Mouse (Mus musculus) forebrain, embryonic 15.5 days (tissue): Measurements from ENCODE around the gene BB287469. TPM values are rescaled to one million over a fixed set of nuclear protein-coding genes. Genes with fewer than 3 reads are reported as not detected.

ENCODE experiments used
- polyA plus RNA-seq: library from polyadenylated mRNA; unstranded; fragments of >200 nt; fragmentation: Nextera tagmentation; extraction: Ambion mirVana; gene quantifications from 2 replicates; pipeline ENCODE4 v1.2.1, GENCODE M21; 2015

BB287469 gene
- polyA plus RNA-seq, 1 experiment from 2014 or later, result not detected

Other genes starting within 250 kb of the BB287469 start
- not detected in 2 replicates for gene Oog1, start 213.9 kb upstream of the BB287469 start, polyA plus RNA-seq
- gene Gm4027, start 197.7 kb upstream of the BB287469 start, polyA plus RNA-seq, result not detected in 2 replicates
- gene Gm16381, start 172.0 kb upstream of the BB287469 start, polyA plus RNA-seq, result not detected in 2 replicates
- not detected in 2 replicates for gene Gm21319, start 40.8 kb upstream of the BB287469 start, polyA plus RNA-seq
- not detected in 2 replicates for gene Gm21936, start 21.1 kb upstream of the BB287469 start, polyA plus RNA-seq
- not detected in 2 replicates for gene Gm2001, start 25.8 kb downstream of the BB287469 start, polyA plus RNA-seq
- gene Gm2016, start 57.5 kb downstream of the BB287469 start, polyA plus RNA-seq, result not detected in 2 replicates
- not detected in 2 replicates for gene Gm2022, start 78.8 kb downstream of the BB287469 start, polyA plus RNA-seq
- not detected in 2 replicates for gene Gm2035, start 103.3 kb downstream of the BB287469 start, polyA plus RNA-seq
- gene Gm2042, start 137.5 kb downstream of the BB287469 start, polyA plus RNA-seq, result not detected in 2 replicates
- gene Gm2075, start 195.3 kb downstream of the BB287469 start, polyA plus RNA-seq, result not detected in 2 replicates
- not detected in 2 replicates for gene Gm6803, start 202.2 kb downstream of the BB287469 start, polyA plus RNA-seq
- not detected in 2 replicates for gene Gm2056, start 210.4 kb downstream of the BB287469 start, polyA plus RNA-seq